Mouse (Mus musculus) liver, adult 2 months (tissue): ENCODE data around the gene Nrg3. TPM values are rescaled to one million over a fixed set of nuclear protein-coding genes. Genes with fewer than 3 reads are reported as not detected.

Source experiments
- DNase-seq: peaks from one replicate; pipeline ENCODE4 v3.0.0-alpha.2; 2011; ENCODE audit warnings: low read depth, low spot score; ENCODE audit errors: extremely low read depth
- H3K27ac ChIP-seq: fragments of 200-500 bp; replicated peaks from 2 replicates; pipeline ENCODE4 v1.5.1; 2012; ENCODE audit warnings: low read depth, mild to moderate bottlenecking, control low read depth, inconsistent platforms, low read length; ENCODE audit not compliant: insufficient read depth
- H3K27me3 ChIP-seq: fragments of 200-500 bp; 2 replicates; pipeline ENCODE4 v1.6.1; 2012; ENCODE audit warnings: mild to moderate bottlenecking, moderate library complexity, low read length, inconsistent platforms; ENCODE audit not compliant: control insufficient read depth, insufficient read depth
- H3K36me3 ChIP-seq: fragments of 200-500 bp; 2 replicates; pipeline ENCODE4 v1.6.1; 2012; ENCODE audit warnings: low read length, inconsistent platforms; ENCODE audit not compliant: control insufficient read depth, insufficient read depth
- H3K4me1 ChIP-seq: fragments of 200-500 bp; 2 replicates; pipeline ENCODE4 v1.6.1; 2011; ENCODE audit warnings: low read length; ENCODE audit not compliant: control insufficient read depth, insufficient read depth
- H3K4me3 ChIP-seq: fragments of 200-500 bp; 2 replicates; pipeline ENCODE4 v1.5.1; 2011; ENCODE audit warnings: low read depth, mild to moderate bottlenecking, control low read depth, low read length, moderate library complexity; ENCODE audit not compliant: insufficient read depth
- H3K79me2 ChIP-seq: fragments of 200-500 bp; 2 replicates; pipeline ENCODE4 v1.6.1; 2012; ENCODE audit warnings: inconsistent platforms, mild to moderate bottlenecking, low read length, moderate library complexity; ENCODE audit not compliant: control insufficient read depth, insufficient read depth
- H3K9ac ChIP-seq: fragments of 200-500 bp; 2 replicates; pipeline ENCODE4 v1.6.1; 2012; ENCODE audit warnings: low read depth, mild to moderate bottlenecking, control low read depth, inconsistent platforms, low read length
- CTCF ChIP-seq: fragments of 200-500 bp; IDR thresholded peaks from 2 replicates; pipeline ENCODE4 v1.5.1; 2011; ENCODE audit warnings: low read depth, low read length, control low read depth
- POLR2A ChIP-seq: fragments of 200-500 bp; IDR thresholded peaks from 2 replicates; pipeline ENCODE4 v1.6.1; 2011; ENCODE audit warnings: low read length, control low read depth; ENCODE audit not compliant: insufficient read depth; ENCODE audit errors: extremely low read depth
- WGBS: fragments of 180-500 bp; shearing (Covaris S2); methylation state at CpG from one replicate; pipeline ENCODE4 v1.1.7; 2018; 5-methylcytosine and 5-hydroxymethylcytosine counted together
- polyA plus RNA-seq: library from polyadenylated mRNA; depleted of rRNA; stranded (reverse); fragments of >200 nt; gene quantifications from 2 replicates; pipeline ENCODE4 v1.2.3, GENCODE M21; 2012
- total RNA-seq: library from RNA; depleted of rRNA; stranded (reverse); fragments of >200 nt; gene quantifications from 2 replicates; pipeline ENCODE4 v1.2.3, GENCODE M21; 2014

Gene Nrg3
- total and polyA plus RNA-seq, 2 experiments, result not detected

- no peak overlapping the region for H3K4me3 ChIP-seq
- no peaks in the 10 kb centered on the region for H3K4me1 ChIP-seq
- TF ChIP-seq CTCF (no peak), POLR2A (no peak)
- no peak overlapping the region for H3K9ac ChIP-seq
- no peaks in the 10 kb centered on the region for H3K36me3 ChIP-seq
- 71% methylated on average over 1 of the region's 1 CpGs for WGBS
- H3K27me3 ChIP-seq, result no peaks in the 10 kb centered on the region
- H3K27ac ChIP-seq, result no peak overlapping the region
- H3K79me2 ChIP-seq, result no peaks in the 10 kb centered on the region
- DNase-seq, result no peak
These were observed 549.2 kb downstream of the Nrg3 start for GRCm38 (mm10) chr14:38923652-38924051.

GRCm38 (mm10) chr14:38920800-38921199, 552.1 kb downstream of the Nrg3 start:
- DNase-seq, result no peak
- Histone ChIP-seq H3K4me3 (no peak overlapping the region), H3K27me3 (no peaks in the 10 kb centered on the region), H3K27ac (no peak overlapping the region), H3K36me3 (no peaks in the 10 kb centered on the region), H3K79me2 (no peaks in the 10 kb centered on the region), H3K4me1 (no peaks in the 10 kb centered on the region), H3K9ac (no peak overlapping the region)
- TF ChIP-seq POLR2A (no peak), CTCF (no peak)
- 66% methylated on average over 2 of the region's 2 CpGs for WGBS

- no peak for DNase-seq
- H3K27ac ChIP-seq, result no peak overlapping the region
- no peak overlapping the region for H3K4me3 ChIP-seq
- 50% methylated on average over 2 of the region's 2 CpGs for whole genome bisulfite sequencing
- no peak overlapping the region for H3K9ac ChIP-seq
- H3K79me2 ChIP-seq, result no peaks in the 10 kb centered on the region
- H3K36me3 ChIP-seq, result no peaks in the 10 kb centered on the region
- TF ChIP-seq CTCF (no peak), POLR2A (no peak)
- no peaks in the 10 kb centered on the region for H3K4me1 ChIP-seq
- H3K27me3 ChIP-seq, result no peaks in the 10 kb centered on the region
These were observed 602.3 kb downstream of the Nrg3 start for GRCm38 (mm10) chr14:38870591-38870990.

GRCm38 (mm10) chr14:38847566-38847965, 625.3 kb downstream of the Nrg3 start:
- TF ChIP-seq POLR2A (no peak), CTCF (no peak)
- Histone ChIP-seq H3K4me1 (no peaks in the 10 kb centered on the region), H3K36me3 (no peaks in the 10 kb centered on the region), H3K79me2 (no peaks in the 10 kb centered on the region), H3K27me3 (no peaks in the 10 kb centered on the region), H3K9ac (no peak overlapping the region), H3K4me3 (no peak overlapping the region), H3K27ac (no peak overlapping the region)
- DNase-seq, result no peak
- 87% methylated on average over 1 of the region's 1 CpGs for WGBS

- Histone ChIP-seq H3K79me2 (no peaks in the 10 kb centered on the region), H3K4me3 (no peak overlapping the region), H3K36me3 (no peaks in the 10 kb centered on the region), H3K9ac (no peak overlapping the region), H3K4me1 (no peaks in the 10 kb centered on the region), H3K27ac (no peak overlapping the region), H3K27me3 (no peaks in the 10 kb centered on the region)
- 58% methylated on average over 1 of the region's 1 CpGs for WGBS
- no peak for TF ChIP-seq POLR2A
- no peak for TF ChIP-seq CTCF
- DNase-seq, result no peak
These were observed 625.8 kb downstream of the Nrg3 start for GRCm38 (mm10) chr14:38847091-38847490.

GRCm38 (mm10) chr14:38835006-38835405, 637.9 kb downstream of the Nrg3 start:
- Histone ChIP-seq H3K27ac (no peak overlapping the region), H3K79me2 (no peaks in the 10 kb centered on the region), H3K4me3 (no peak overlapping the region), H3K27me3 (no peaks in the 10 kb centered on the region), H3K36me3 (no peaks in the 10 kb centered on the region), H3K4me1 (no peaks in the 10 kb centered on the region), H3K9ac (no peak overlapping the region)
- no peak for DNase-seq
- TF ChIP-seq CTCF (no peak), POLR2A (no peak)
- 76% methylated on average over 4 of the region's 4 CpGs for WGBS
